Mouse (Mus musculus) urinary bladder, postnatal 4 days (tissue): ENCODE results near the gene Pld3.
A peak's percentile ranks its signal among the peaks of the same experiment; 100 is the strongest.

Experiments used
- DNase-seq, 2 experiments: peaks; one replicate each; pipeline ENCODE4 v3.0.0; 2021 to 2022; ENCODE audit warnings: low spot score in 2 of 2

Pld3 gene

GRCm38 (mm10) chr7:27552931-27553513 is at the start of gene Pld3, which contains the start of gene 2310022A10Rik:
Gene Pld3, minus strand, starts transcription at chr7:27553218.
Gene 2310022A10Rik, plus strand, starts transcription at chr7:27553233.
- DNase-seq = peak; percentile 94 to 95

GRCm38 (mm10) chr7:27602161-27602560 is 49.1 kb upstream of the Pld3 start:
- no peak for DNase-seq

- DNase-seq = no peak
These were observed 48.6 kb upstream of the Pld3 start for GRCm38 (mm10) chr7:27601628-27602027.

- no peak for DNase-seq
These were observed 45.0 kb upstream of the Pld3 start for GRCm38 (mm10) chr7:27598053-27598452.

GRCm38 (mm10) chr7:27596586-27597503 is 43.8 kb upstream of the Pld3 start:
- peak; percentile 75 for DNase-seq

- no peak for DNase-seq
These were observed 40.1 kb upstream of the Pld3 start for GRCm38 (mm10) chr7:27592934-27593645.

- DNase-seq = no peak
These were observed 39.4 kb upstream of the Pld3 start for GRCm38 (mm10) chr7:27592217-27592929.

- DNase-seq = peak; percentile 88 to 89
These were observed 38.5 kb upstream of the Pld3 start, which contains the start of gene Akt2 for GRCm38 (mm10) chr7:27591266-27592216. Gene Akt2, plus strand, starts transcription at chr7:27591552.

GRCm38 (mm10) chr7:27590566-27591213 is 37.7 kb upstream of the Pld3 start:
- no peak for DNase-seq

GRCm38 (mm10) chr7:27590088-27590487 is 37.1 kb upstream of the Pld3 start:
- DNase-seq = no peak

GRCm38 (mm10) chr7:27587741-27588140 is 34.7 kb upstream of the Pld3 start:
- no peak for DNase-seq

- DNase-seq = no peak
These were observed 33.8 kb upstream of the Pld3 start for GRCm38 (mm10) chr7:27586861-27587260.

- no peak for DNase-seq
These were observed 27.6 kb upstream of the Pld3 start for GRCm38 (mm10) chr7:27580380-27581174.

GRCm38 (mm10) chr7:27578465-27578864 is 25.4 kb upstream of the Pld3 start:
- no peak for DNase-seq

GRCm38 (mm10) chr7:27577589-27577988 is 24.6 kb upstream of the Pld3 start:
- no peak for DNase-seq

- no peak for DNase-seq
These were observed 23.9 kb upstream of the Pld3 start for GRCm38 (mm10) chr7:27576914-27577313.

- no peak for DNase-seq
These were observed 21.3 kb upstream of the Pld3 start for GRCm38 (mm10) chr7:27574124-27574880.

GRCm38 (mm10) chr7:27572133-27572532 is 19.1 kb upstream of the Pld3 start:
- DNase-seq = no peak
